Mouse (Mus musculus): Measurements from ENCODE around the gene Apol7c. TPM values are rescaled to one million over a fixed set of nuclear protein-coding genes. Genes with fewer than 3 reads are reported as not detected.
"Not testable (repeated sequence)": the region's sequence is repeated elsewhere in the genome, so short reads cannot be mapped to it uniquely, and the experiment has no call there.

Apol7c gene
- polyA plus RNA-seq, 1 experiment from 2014 or later: not detected

- not testable (repeated sequence) for H3K27me3 ChIP-seq (replicated peaks); H3K4me2 ChIP-seq; H3K9me3 ChIP-seq (replicated peaks); H3K36me3 ChIP-seq; H3K4me1 ChIP-seq; H3K4me3 ChIP-seq; H3K27ac ChIP-seq; ATAC-seq; H3K9ac ChIP-seq
- WGBS (ENCODE audit: insufficient replicate concordance): 51% methylated on average over 2 of the region's 2 CpGs
Measured at GRCm38 (mm10) chr15:77476693-77477092, 56.4 kb downstream of the Apol7c start, which contains the start of gene Apol10a. Gene Apol10a, plus strand, starts transcription at chr15:77477047.

Other genes with a start within 250 kb of the Apol7c start
- 13.0 and 13.1 TPM in 2 replicates for gene Rbfox2, start 226.3 kb downstream of the Apol7c start, polyA plus RNA-seq (2016; fragmentation: Nextera tagmentation; extraction: Ambion mirVana)
- 0.10 and 0.11 TPM in 2 replicates for gene Apol7a, start 134.2 kb downstream of the Apol7c start, polyA plus RNA-seq (2016; fragmentation: Nextera tagmentation; extraction: Ambion mirVana)
- not detected in 2 replicates for gene Apol9a, start 122.2 kb downstream of the Apol7c start, polyA plus RNA-seq (2016; fragmentation: Nextera tagmentation; extraction: Ambion mirVana)
- gene Apol7b, start 85.8 kb downstream of the Apol7c start, polyA plus RNA-seq (2016; fragmentation: Nextera tagmentation; extraction: Ambion mirVana): not detected in 2 replicates
- gene Apol10a, start 56.3 kb downstream of the Apol7c start, polyA plus RNA-seq (2016; fragmentation: Nextera tagmentation; extraction: Ambion mirVana): 0.04 TPM in 1 of 2 replicates, not detected in the other
- 0.19 and 0.42 TPM in 2 replicates for gene Apol11a, start 25.0 kb downstream of the Apol7c start, polyA plus RNA-seq (2016; fragmentation: Nextera tagmentation; extraction: Ambion mirVana)
- gene 1700025B11Rik, start 28.6 kb upstream of the Apol7c start, polyA plus RNA-seq (2016; fragmentation: Nextera tagmentation; extraction: Ambion mirVana): not detected in 2 replicates
- not detected in 2 replicates for gene Apol10b, start 62.8 kb upstream of the Apol7c start, polyA plus RNA-seq (2016; fragmentation: Nextera tagmentation; extraction: Ambion mirVana)
- gene Gm36245, start 65.9 kb upstream of the Apol7c start, polyA plus RNA-seq (2016; fragmentation: Nextera tagmentation; extraction: Ambion mirVana): not detected in 2 replicates
- gene Apol11b, start 110.0 kb upstream of the Apol7c start, polyA plus RNA-seq (2016; fragmentation: Nextera tagmentation; extraction: Ambion mirVana): 6.3 and 6.9 TPM in 2 replicates
- not detected in 2 replicates for gene Apol7e, start 165.5 kb upstream of the Apol7c start, polyA plus RNA-seq (2016; fragmentation: Nextera tagmentation; extraction: Ambion mirVana)
- not detected in 2 replicates for gene Apol9b, start 195.7 kb upstream of the Apol7c start, polyA plus RNA-seq (2016; fragmentation: Nextera tagmentation; extraction: Ambion mirVana)
- 25.8 and 26.7 TPM in 2 replicates for gene Apol8, start 223.7 kb upstream of the Apol7c start, polyA plus RNA-seq (2016; fragmentation: Nextera tagmentation; extraction: Ambion mirVana)